Mouse (Mus musculus) ovary, postnatal 14 days (tissue): Measurements from ENCODE around the gene Itih2.
A peak's percentile ranks its signal among the peaks of the same experiment; 100 is the strongest.

Experiments used
- DNase-seq: peaks from one replicate; pipeline ENCODE4 v3.0.0; 2022; ENCODE audit warnings: low spot score

Gene Itih2

DNA sequence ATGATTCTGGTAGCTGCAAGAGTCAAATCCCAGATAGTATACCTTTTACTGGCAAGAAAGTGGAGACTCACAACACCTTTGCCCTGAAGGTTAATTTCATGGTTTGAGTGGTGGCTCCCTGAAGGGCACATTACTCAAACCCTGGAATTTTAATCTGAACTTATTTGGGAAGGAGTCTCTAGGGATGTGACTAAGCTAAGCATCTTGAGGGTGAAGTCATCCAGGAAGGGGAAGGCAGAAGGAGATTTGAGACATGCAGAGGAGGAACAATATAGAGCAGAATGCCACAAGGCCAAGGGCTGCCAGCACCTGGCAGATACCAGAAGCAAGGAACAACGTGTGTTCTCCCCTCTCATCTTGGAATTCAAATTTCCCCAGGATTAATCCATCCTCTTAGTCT, 12.4 kb downstream of the Itih2 start:
- DNase-seq, result no peak

GRCm38 (mm10) chr2:10108535-10109189, 22.5 kb downstream of the Itih2 start:
- no peak for DNase-seq

DNA sequence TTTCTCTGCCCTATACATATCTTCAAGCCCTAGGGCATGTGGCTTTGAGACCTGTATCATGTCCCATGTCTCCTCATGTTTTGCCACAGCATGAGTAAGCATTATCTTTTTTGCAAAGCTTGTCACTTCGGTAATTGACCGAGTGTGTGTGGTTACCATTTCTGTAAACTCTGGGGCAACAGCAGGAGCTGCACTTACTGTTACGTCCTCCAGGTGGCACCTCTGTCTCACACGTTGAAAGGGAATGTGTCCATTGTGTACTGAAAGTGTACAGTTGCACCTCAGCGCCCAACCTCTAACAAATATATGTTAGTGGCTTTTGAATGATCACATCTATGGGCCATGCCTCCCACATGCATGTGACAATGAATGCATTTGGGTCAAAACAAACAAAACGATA, 30.0 kb downstream of the Itih2 start:
- DNase-seq, result peak; percentile 44

GRCm38 (mm10) chr2:10100471-10100870, 30.7 kb downstream of the Itih2 start:
- no peak for DNase-seq

DNA sequence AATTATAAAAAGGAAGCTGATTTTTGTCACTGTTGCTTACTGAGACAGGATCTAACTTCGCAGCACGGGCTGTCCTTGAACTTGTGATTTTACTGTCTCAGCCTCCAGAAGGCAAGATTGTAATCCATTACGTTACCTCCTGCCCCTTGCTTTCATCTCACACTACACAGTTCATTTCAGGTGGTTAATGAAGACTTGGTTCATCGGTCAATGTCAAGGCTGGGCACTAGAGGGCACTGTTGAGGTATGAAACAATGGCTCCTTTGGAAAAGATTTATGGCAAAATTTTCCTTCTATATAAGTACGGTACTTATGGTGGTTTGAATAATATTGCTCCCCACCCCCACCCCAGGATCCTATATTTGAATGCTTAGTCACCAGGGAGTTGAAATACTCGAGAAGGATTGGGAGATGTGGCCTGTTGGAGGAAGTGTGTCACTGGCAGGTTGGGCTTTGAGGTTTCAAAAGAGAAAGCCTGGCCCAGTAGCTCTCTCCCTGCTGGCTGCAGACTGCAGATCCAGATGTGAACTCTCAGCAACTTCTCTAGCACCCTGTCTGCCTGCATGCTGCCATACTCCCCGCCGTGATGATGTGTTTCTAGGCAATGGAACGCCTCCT, 32.5 kb downstream of the Itih2 start:
- peak; percentile 48 for DNase-seq

- DNase-seq, result no peak
Observed at GRCm38 (mm10) chr2:10094327-10095100, 36.7 kb downstream of the Itih2 start.

DNA sequence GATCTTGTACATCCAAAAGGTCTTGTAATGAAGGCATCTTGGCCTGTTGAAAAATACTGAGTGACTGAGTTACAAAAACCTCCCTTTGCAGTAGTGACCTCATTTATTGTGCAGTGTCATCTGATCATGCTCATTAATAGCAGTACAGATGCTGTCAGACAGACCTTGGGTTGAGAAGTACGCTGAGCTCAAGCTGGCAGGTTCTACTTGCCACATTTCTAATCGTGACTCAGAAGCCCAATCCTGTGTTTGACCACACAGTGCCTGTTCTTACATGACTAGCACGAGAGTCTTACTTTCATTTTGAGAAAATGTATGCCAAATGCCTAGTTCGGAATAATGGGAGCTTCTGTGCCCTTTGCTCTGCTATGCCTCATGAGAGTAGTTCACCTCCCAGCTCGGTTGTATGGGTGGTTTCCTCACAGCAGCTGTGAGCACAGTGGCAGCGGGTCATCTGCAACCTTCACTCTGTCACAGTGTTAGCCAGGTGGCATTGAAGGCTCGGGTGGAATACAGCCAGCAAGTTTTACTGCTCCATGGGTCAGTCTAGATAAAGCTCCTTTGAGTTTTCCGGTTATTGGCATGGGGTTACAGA, 43.8 kb downstream of the Itih2 start:
- no peak for DNase-seq

DNA sequence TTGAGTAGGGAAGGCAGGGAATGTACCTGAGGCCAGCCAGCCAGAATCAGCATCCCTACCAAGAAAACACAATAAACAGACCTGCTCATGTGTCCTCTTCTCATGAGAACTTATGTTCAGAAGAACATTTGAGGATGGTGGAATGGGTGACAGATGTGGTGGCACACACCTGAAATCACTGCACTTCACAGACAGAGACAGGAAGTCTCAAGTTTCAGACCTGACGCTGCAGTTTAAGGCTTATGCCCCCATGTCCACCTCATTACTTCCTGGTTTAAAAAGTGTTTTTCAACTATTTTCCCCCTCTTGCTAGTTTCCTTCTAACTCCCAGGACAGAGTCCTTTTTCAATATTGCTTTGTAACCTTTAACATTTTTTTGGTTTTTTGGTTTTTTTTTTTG, 48.5 kb downstream of the Itih2 start:
- no peak for DNase-seq

DNA sequence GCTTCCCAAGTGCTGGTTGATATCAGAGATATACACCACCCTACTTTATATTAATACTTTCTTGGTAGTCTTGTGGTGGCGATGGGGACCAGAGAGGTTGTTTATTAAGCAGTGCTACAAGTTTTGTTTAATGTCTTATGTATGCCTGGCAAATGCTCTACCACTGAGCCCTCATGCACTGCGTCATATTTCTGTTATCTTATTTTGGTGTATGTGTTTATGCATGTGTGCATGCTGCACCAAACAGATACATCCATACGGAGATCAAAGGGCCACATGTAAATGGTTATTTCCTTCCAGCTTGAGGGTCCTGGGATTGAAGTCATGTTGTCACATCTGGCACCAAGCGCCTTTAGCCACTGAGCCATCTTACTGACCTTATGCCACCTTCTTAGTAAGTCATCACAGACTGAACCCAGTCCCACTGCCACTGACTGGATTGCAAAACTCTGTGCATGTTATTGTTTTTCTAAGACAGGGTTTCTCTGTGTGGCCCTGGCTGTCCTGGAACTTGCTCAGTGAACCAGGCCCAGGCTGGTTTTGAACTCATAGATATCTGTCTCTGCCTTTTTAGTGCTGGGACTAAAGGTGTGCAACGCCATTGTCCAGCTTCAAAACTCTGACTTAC, 49.6 kb downstream of the Itih2 start:
- DNase-seq, result no peak

- peak; percentile 92 for DNase-seq
Observed at GRCm38 (mm10) chr2:10080310-10081010, 50.7 kb downstream of the Itih2 start, which contains the start of the genes Atp5c1 and Kin. Gene Atp5c1 (minus strand): TSS chr2:10080510. Gene Kin (plus strand): TSS chr2:10080593.

GRCm38 (mm10) chr2:10079745-10080309, 51.4 kb downstream of the Itih2 start:
- peak; percentile 5 for DNase-seq

- DNase-seq, result no peak
Observed at GRCm38 (mm10) chr2:10076675-10077074, 54.5 kb downstream of the Itih2 start.

- no peak for DNase-seq
Observed at GRCm38 (mm10) chr2:10074470-10074869, 56.7 kb downstream of the Itih2 start.

DNA sequence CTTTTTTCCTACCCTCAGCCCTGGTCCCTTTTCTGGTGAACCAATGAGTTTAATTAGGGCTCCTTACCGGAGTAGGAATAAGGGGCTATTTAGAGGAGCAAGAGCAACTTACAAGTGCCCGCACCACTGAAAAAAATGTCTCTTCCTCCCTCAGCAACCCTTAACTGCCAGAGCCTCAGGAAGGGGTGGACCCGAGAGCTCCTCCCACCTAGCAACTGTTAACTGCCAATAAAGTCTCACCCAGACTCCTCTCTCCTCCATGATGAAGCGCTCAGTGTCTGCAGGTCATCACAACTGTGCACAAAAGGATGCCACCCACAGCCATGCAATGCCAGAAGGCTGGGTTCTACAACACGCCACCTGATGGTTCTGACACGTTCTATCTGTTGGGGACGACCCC, 59.4 kb downstream of the Itih2 start:
- DNase-seq, result no peak

DNA sequence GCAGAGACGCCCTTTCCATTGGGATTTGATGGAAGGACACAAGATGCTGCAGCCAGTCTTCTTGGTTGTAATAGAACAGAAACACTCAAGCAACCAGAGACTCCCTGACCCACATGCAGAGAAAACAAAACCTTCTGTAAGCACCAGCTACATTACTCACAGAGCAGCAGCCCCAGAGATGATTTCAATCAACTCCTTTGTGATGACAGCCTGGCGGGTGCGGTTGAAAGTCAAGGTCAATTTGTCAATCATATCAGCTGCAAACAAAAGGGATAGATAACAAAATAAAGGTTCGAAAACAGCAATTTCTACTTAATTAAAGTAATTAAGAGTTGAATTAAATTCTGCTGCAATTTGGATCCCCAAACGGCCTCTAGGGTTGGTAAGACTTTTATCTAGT, 72.4 kb downstream of the Itih2 start:
- DNase-seq, result no peak

DNA sequence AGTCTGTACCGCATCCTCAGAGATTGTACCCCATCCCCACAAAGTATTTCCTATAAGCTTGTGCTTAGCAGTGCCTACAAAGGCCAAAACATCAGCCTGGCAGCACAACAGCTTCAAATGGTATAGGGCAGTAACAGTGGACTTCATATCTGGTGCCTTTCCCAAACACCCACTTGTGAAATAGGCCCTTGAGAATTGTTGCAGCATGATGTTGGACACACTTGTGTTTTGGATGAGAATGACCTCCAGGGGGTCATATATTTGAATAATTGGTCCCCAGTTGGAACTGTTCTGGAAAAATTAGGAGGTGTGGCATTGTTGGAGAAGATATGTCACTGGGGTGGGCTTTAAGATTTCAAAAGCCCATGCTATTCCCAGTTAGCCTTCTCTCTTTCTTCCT, 79.2 kb downstream of the Itih2 start:
- no peak for DNase-seq

DNA sequence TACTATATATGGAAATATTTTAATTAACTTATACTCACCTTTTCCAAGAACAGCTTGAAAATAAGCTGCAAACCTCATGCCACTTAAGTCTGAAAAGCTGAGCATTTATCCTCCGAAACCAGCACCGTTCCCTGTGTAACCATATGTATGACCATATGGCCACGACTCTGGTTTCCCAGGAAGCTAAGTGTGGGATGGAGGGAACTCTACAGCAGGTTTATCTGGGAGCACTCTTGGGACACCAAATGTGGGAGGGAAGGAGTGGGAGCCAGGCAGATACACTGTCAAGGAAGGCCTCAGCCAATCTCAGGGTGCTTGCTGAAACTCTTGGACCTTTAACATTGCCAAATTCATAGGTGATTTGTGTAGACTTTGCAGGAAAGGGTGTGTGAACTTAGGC, 80.3 kb downstream of the Itih2 start:
- no peak for DNase-seq

GRCm38 (mm10) chr2:10049456-10049855, 81.7 kb downstream of the Itih2 start:
- DNase-seq, result no peak

DNA sequence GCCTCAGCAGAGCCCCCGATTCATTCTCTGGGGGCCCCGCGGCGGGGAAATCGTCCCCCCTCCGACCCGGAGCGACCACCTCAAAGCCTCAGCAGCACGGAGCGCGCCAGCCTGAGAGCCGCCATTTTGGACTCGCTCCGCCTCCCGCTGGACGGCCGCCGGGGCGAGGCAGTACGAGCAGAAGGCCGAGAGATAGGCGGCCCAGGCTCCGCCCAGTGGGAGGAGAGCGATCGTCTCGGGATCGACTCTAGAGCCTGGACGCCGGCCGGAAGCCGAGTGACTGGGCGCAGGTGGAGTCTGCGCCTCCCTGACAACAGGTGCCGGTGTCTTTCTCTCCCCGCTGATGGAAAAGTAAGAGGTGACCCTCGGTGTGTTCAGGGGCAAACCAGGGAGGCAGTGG, 82.7 kb downstream of the Itih2 start, which contains the start of gene Taf3:
TSS of gene Taf3 (minus strand) at position 136 of the 400 bp plus-strand sequence.
- peak; percentile 85 for DNase-seq

- peak; percentile 7 for DNase-seq
Observed at GRCm38 (mm10) chr2:10047758-10048436, 83.3 kb downstream of the Itih2 start.
